In the genomic region with DNA sequence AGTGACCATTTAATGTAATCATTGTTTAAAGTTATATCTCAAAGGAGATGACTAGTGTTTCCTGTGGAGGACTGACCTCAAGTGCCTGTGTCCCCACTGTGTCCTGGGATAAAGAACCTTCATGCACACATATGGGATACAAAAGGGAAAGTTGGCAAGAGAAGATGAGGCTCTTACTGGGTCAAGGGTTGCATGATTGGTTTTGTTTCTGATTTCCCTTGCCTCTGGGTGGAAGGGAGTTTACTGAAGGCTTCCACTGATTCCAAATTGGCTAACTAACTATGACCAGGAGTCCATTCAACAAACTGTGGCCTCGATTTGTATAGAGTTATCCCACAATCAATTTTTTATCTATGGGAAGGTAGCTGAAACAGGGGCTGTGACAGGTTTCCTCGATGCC, we compare ENCODE assay signal across 32 mouse cellular contexts. TPM values are rescaled to one million over a fixed set of nuclear protein-coding genes. Genes with fewer than 3 reads are reported as not detected.
DNase-seq lines count a peak whose midpoint lies in the region; ATAC-seq and TF ChIP-seq lines count a peak whose summit lies in the region.
"Had no signal": no experiment of that assay in that cellular context is flagged by ENCODE, and none has a peak within 500 bp of the region (broad histone marks: within the 10 kb centered on the region; RNA-seq: fewer than 3 reads in every experiment).

No protein-coding gene starts in this region.

- H3K4me3 ChIP-seq in heart, embryonic 10.5 days = no peak overlapping the region
- H3K4me3 ChIP-seq in liver, adult 2 months (ENCODE audit: insufficient read depth, low read depth, low read length) = no peak overlapping the region
- H3K4me3 ChIP-seq in megakaryocyte, embryonic 14.5 days (replicated peaks) = peak overlapping the region; percentile 33
- H3K4me3 ChIP-seq in cerebellum, adult 2 months (replicated peaks; ENCODE audit: insufficient read depth, low read depth, low read length) = no peak overlapping the region
- H3K4me3 ChIP-seq: embryonic facial prominence, embryonic 12.5 days; embryonic facial prominence, embryonic 15.5 days; hindbrain, embryonic 12.5 days; hindbrain, embryonic 15.5 days had no signal

- peaks cover 18% of the 10 kb centered on the region for H3K36me3 ChIP-seq in heart, embryonic 10.5 days
- no peaks in the 10 kb centered on the region for H3K36me3 ChIP-seq in liver, adult 2 months (ENCODE audit: control insufficient read depth, insufficient read depth, low read length)
- peaks cover 26% of the 10 kb centered on the region for H3K36me3 ChIP-seq in megakaryocyte, embryonic 14.5 days (replicated peaks; ENCODE audit: low read length)
- H3K36me3 ChIP-seq: embryonic facial prominence, embryonic 12.5 days; embryonic facial prominence, embryonic 15.5 days; G1E; hindbrain, embryonic 12.5 days; hindbrain, embryonic 15.5 days had no signal

- peaks cover 12% of the 10 kb centered on the region; the same call in 1 of the 2 replicates for H3K79me2 ChIP-seq in liver, adult 2 months (ENCODE audit: control insufficient read depth, insufficient read depth, low read length)

- WGBS in heart, embryonic 10.5 days = 79% methylated on average over 2 of the region's 2 CpGs
- WGBS in liver, adult 2 months = 16% methylated on average over 2 of the region's 2 CpGs
- WGBS in cerebellum, adult 2 months = 71% methylated on average over 2 of the region's 2 CpGs

- peak; percentile 83 for DNase-seq in heart, adult 11 months
- no peak for DNase-seq in heart, embryonic 10.5 days (ENCODE audit: low spot score)
- DNase-seq in liver, adult 2 months (ENCODE audit: extremely low read depth, low read depth, low spot score) = peak; percentile 93
- DNase-seq in liver = no peak
- no peak for DNase-seq in cerebellum, adult 2 months
- DNase-seq: adrenal gland, adult 2 months; adrenal gland, postnatal 14 days; B cell, adult 2 months; cerebellum, adult 18-20 months; cerebellum, adult 9-11 months; cerebellum, postnatal 25 days; forebrain, postnatal 0 days; gastrocnemius, postnatal 10 days; gastrocnemius, postnatal 36 days had no signal

- no peaks in the 10 kb centered on the region for H3K9me3 ChIP-seq in heart, embryonic 10.5 days
- no peaks in the 10 kb centered on the region for H3K9me3 ChIP-seq in megakaryocyte, embryonic 14.5 days
- H3K9me3 ChIP-seq: embryonic facial prominence, embryonic 12.5 days; embryonic facial prominence, embryonic 15.5 days; G1E; hindbrain, embryonic 12.5 days; hindbrain, embryonic 15.5 days had no signal

- TF ChIP-seq POLR2A in liver, adult 2 months (IDR thresholded peaks at IDR 0.05; ENCODE audit: extremely low read depth, insufficient read depth, low read length) = no peak
- no peak for TF ChIP-seq POLR2A in cerebellum, adult 2 months (IDR thresholded peaks at IDR 0.05; ENCODE audit: borderline replicate concordance, insufficient read depth, low read length)

- no peak overlapping the region for H3K27ac ChIP-seq in heart, embryonic 10.5 days
- H3K27ac ChIP-seq in liver, adult 2 months (replicated peaks; ENCODE audit: insufficient read depth, low read depth, low read length) = peak overlapping the region; percentile 94
- H3K27ac ChIP-seq in cerebellum, adult 2 months (ENCODE audit: insufficient read depth, low read length) = no peak overlapping the region
- H3K27ac ChIP-seq: embryonic facial prominence, embryonic 12.5 days; embryonic facial prominence, embryonic 15.5 days; hindbrain, embryonic 12.5 days; hindbrain, embryonic 15.5 days had no signal

- peaks cover 45% of the 10 kb centered on the region for H3K4me1 ChIP-seq in heart, embryonic 10.5 days
- H3K4me1 ChIP-seq in liver, adult 2 months (ENCODE audit: control insufficient read depth, insufficient read depth, low read length) = peaks cover 36% of the 10 kb centered on the region
- peaks cover 95% of the 10 kb centered on the region for H3K4me1 ChIP-seq in megakaryocyte, embryonic 14.5 days
- H3K4me1 ChIP-seq in cerebellum, adult 2 months (ENCODE audit: control insufficient read depth, insufficient read depth, low read length) = no peaks in the 10 kb centered on the region
- H3K4me1 ChIP-seq: hindbrain, embryonic 15.5 days had no signal

- TF ChIP-seq CTCF in liver, adult 2 months (IDR thresholded peaks at IDR 0.05; ENCODE audit: low read depth, low read length) = no peak
- no peak for TF ChIP-seq CTCF in cerebellum, adult 2 months (IDR thresholded peaks at IDR 0.05; ENCODE audit: borderline replicate concordance, insufficient read depth, low read depth, low read length)

- no peaks in the 10 kb centered on the region for H3K27me3 ChIP-seq in heart, embryonic 10.5 days (ENCODE audit: insufficient read depth, poor library complexity, severe bottlenecking)
- H3K27me3 ChIP-seq in liver, adult 2 months (ENCODE audit: control insufficient read depth, insufficient read depth, low read length) = no peaks in the 10 kb centered on the region
- no peaks in the 10 kb centered on the region for H3K27me3 ChIP-seq in megakaryocyte, embryonic 14.5 days (replicated peaks)
- no peaks in the 10 kb centered on the region for H3K27me3 ChIP-seq in cerebellum, adult 2 months (ENCODE audit: control insufficient read depth, insufficient read depth, low read length)
- H3K27me3 ChIP-seq: CH12.LX; embryonic facial prominence, embryonic 12.5 days; embryonic facial prominence, embryonic 15.5 days; hindbrain, embryonic 12.5 days; hindbrain, embryonic 15.5 days; Patski had no signal

- no peak for ATAC-seq in megakaryocyte, adult 5-6 weeks (ENCODE audit: poor library complexity, severe bottlenecking)
- ATAC-seq: forebrain, embryonic 14.5 days; forebrain, postnatal 0 days; Patski had no signal

- H3K9ac ChIP-seq in liver, adult 2 months (ENCODE audit: low read depth, low read length) = no peak overlapping the region
- H3K9ac ChIP-seq: embryonic facial prominence, embryonic 12.5 days; embryonic facial prominence, embryonic 15.5 days; forebrain, postnatal 0 days; hindbrain, embryonic 12.5 days; hindbrain, embryonic 15.5 days had no signal

RNA-seq across cellular contexts. Expression of gene Ppfibp1, which starts 15.3 kb away (rescaled TPM):
- polyA plus RNA-seq in heart, embryonic 10.5 days (2016; fragmentation: Nextera tagmentation; extraction: Ambion mirVana) = 67.3 and 88.3 TPM in 2 replicates
- total RNA-seq in liver, adult 2 months (2014; rRNA removed) = 20.8 and 24.1 TPM in 2 replicates
- 6.7 and 6.9 TPM in 2 replicates for polyA plus RNA-seq in liver, adult 2 months (2012; rRNA removed)
- polyA plus RNA-seq in megakaryocyte, embryonic 14.5 days (2012; ENCODE audit: insufficient read depth, low replicate concordance) = 1.7 and 3.4 TPM in 2 replicates
- total RNA-seq in megakaryocyte, adult 5-6 weeks (2015) = 4.0 and 5.0 TPM in 2 replicates
- total RNA-seq in megakaryocyte, adult 5-6 weeks (2017) = 10.5 and 11.9 TPM in 2 replicates
- polyA plus RNA-seq in cerebellum, adult 2 months (2012; rRNA removed) = 8.7 and 9.4 TPM in 2 replicates

RNA-seq across cellular contexts. Expression of gene 1700034J05Rik, which starts 50.6 kb away (rescaled TPM):
- 0.22 and 0.33 TPM in 2 replicates for polyA plus RNA-seq in heart, embryonic 10.5 days (2016; fragmentation: Nextera tagmentation; extraction: Ambion mirVana)
- not detected in 2 replicates for total RNA-seq in liver, adult 2 months (2014; rRNA removed)
- polyA plus RNA-seq in liver, adult 2 months (2012; rRNA removed) = not detected in 2 replicates
- not detected in 2 replicates for polyA plus RNA-seq in megakaryocyte, embryonic 14.5 days (2012; ENCODE audit: insufficient read depth, low replicate concordance)
- not detected in 2 replicates for total RNA-seq in megakaryocyte, adult 5-6 weeks (2015)
- total RNA-seq in megakaryocyte, adult 5-6 weeks (2017) = not detected in 2 replicates
- not detected in 2 replicates for polyA plus RNA-seq in cerebellum, adult 2 months (2012; rRNA removed)
- total RNA-seq: adrenal gland, adult 2 months; adrenal gland, postnatal 14 days; CH12.LX; common myeloid progenitor, adult 5-6 weeks; forebrain, postnatal 0 days; gastrocnemius, postnatal 10 days; gastrocnemius, postnatal 36 days; granulocyte monocyte progenitor cell, adult 5-6 weeks; heart, postnatal 25 days; hematopoietic stem cell, adult 5-6 weeks had no signal
- polyA plus RNA-seq: adrenal gland, adult 2 months; brain, embryonic 14.5 days; forebrain, embryonic 14.5 days; forebrain, postnatal 0 days; frontal cortex, adult 2 months; G1E; Patski had no signal

RNA-seq across cellular contexts. Expression of gene Smco2, which starts 53.7 kb away (rescaled TPM):
- not detected in 2 replicates for polyA plus RNA-seq in heart, embryonic 10.5 days (2016; fragmentation: Nextera tagmentation; extraction: Ambion mirVana)
- total RNA-seq in liver, adult 2 months (2014; rRNA removed) = not detected in 2 replicates
- 0.06 TPM in 1 of 2 replicates, not detected in the other for polyA plus RNA-seq in liver, adult 2 months (2012; rRNA removed)
- polyA plus RNA-seq in megakaryocyte, embryonic 14.5 days (2012; ENCODE audit: insufficient read depth, low replicate concordance) = not detected in 2 replicates
- total RNA-seq in megakaryocyte, adult 5-6 weeks (2015) = not detected in 2 replicates
- not detected in 2 replicates for total RNA-seq in megakaryocyte, adult 5-6 weeks (2017)
- not detected in 2 replicates for polyA plus RNA-seq in cerebellum, adult 2 months (2012; rRNA removed)
- total RNA-seq: adrenal gland, adult 2 months; adrenal gland, postnatal 14 days; CH12.LX; common myeloid progenitor, adult 5-6 weeks; forebrain, postnatal 0 days; gastrocnemius, postnatal 10 days; gastrocnemius, postnatal 36 days; granulocyte monocyte progenitor cell, adult 5-6 weeks; hematopoietic stem cell, adult 5-6 weeks had no signal
- polyA plus RNA-seq: adrenal gland, adult 2 months; brain, embryonic 14.5 days; embryonic facial prominence, embryonic 12.5 days; embryonic facial prominence, embryonic 15.5 days; forebrain, embryonic 11.5 days; forebrain, embryonic 14.5 days; forebrain, postnatal 0 days; G1E; hindbrain, embryonic 12.5 days; hindbrain, embryonic 15.5 days; intestine, embryonic 14.5 days; Patski had no signal

Comparison
In these comparisons a context has a peak if more than half of its experiments do, and no peak if none do; other contexts are left out.
1. DNase-seq: peak in heart, adult 11 months (single experiment) and liver, adult 2 months (single experiment); none in heart, embryonic 10.5 days (single experiment), liver (single experiment) and cerebellum, adult 2 months (0 of 2).